Mouse (Mus musculus): Measurements from ENCODE around the gene Pax2.
"Not testable (repeated sequence)": the region's sequence is repeated elsewhere in the genome, so short reads cannot be mapped to it uniquely, and the experiment has no call there.

Gene Pax2

GRCm38 (mm10) chr19:44835042-44835930 lies 79.4 kb downstream of the Pax2 start:
- DNase-seq (ENCODE audit: low read depth, low spot score), result no peak

GRCm38 (mm10) chr19:44835931-44836861 lies 80.4 kb downstream of the Pax2 start:
- DNase-seq (ENCODE audit: low read depth, low spot score), result no peak

DNA sequence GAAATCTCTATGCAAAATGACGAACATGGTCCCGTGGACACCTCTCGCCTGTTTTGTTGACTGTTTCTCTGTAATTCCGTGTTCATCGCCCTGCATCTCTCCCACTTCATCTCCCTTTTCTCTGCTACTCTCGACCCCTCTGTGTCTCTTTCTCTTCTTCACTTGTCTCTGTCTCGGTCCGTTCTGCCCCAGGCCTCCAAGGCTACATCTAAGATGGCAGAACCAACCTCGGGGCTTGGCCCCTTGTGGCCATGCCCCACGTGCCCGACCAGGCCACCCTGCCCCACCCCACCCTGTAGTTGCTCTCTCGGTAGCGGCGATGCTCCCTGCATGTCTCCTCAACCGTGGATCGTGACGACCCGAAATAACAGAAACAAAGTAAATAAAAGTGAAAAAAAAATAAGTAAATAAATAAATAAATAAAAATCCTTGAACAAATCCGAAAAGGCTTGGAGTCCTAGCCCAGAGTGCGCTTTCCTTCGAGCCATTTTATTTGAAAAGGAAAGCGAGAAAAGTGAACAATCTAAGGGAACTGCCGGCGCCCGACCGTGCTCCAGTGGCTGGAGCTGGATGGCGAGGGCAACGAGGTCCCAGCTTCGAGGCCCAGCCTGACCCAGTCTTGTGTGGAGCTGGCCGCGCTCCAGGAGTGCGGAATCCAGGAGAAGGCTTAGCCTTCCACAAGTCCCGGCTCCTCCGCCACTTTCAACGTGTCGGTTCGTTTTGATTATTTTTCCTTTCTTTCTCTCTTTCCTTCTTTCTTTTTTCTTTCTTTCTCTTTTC lies 81.8 kb downstream of the Pax2 start:
- no peak for DNase-seq (ENCODE audit: low read depth, low spot score)

GRCm38 (mm10) chr19:44838321-44838720 lies 82.5 kb downstream of the Pax2 start:
- no peak for DNase-seq (ENCODE audit: low read depth, low spot score)

- DNase-seq (ENCODE audit: low read depth, low spot score), result not testable (repeated sequence)
These were observed 86.8 kb downstream of the Pax2 start for GRCm38 (mm10) chr19:44842661-44843060.

GRCm38 (mm10) chr19:44849465-44849864 lies 93.6 kb downstream of the Pax2 start:
- no peak for DNase-seq (ENCODE audit: low read depth, low spot score)

- no peak for DNase-seq (ENCODE audit: low read depth, low spot score)
These were observed 102.8 kb downstream of the Pax2 start for GRCm38 (mm10) chr19:44858671-44859070.

DNA sequence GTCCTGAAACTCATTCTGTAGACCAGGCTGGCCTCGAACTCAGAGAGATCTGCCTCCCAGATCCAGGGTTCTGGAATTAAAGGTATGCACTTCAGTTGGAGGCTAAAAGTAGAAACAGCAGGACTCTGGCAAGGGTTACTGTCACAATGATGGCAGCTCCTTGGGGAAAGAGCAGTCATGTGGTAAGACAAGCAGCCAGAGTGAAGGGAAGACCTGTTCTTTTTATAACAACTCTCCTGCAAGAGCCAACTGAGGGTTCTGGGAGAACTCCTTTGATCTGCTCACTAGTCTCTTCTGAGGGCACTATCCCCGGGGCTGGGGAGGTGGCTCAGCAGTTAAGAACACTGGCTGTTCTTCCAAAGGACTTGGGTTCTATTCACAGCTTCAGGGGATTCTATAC lies 112.9 kb downstream of the Pax2 start:
- DNase-seq (ENCODE audit: low read depth, low spot score), result no peak

DNA sequence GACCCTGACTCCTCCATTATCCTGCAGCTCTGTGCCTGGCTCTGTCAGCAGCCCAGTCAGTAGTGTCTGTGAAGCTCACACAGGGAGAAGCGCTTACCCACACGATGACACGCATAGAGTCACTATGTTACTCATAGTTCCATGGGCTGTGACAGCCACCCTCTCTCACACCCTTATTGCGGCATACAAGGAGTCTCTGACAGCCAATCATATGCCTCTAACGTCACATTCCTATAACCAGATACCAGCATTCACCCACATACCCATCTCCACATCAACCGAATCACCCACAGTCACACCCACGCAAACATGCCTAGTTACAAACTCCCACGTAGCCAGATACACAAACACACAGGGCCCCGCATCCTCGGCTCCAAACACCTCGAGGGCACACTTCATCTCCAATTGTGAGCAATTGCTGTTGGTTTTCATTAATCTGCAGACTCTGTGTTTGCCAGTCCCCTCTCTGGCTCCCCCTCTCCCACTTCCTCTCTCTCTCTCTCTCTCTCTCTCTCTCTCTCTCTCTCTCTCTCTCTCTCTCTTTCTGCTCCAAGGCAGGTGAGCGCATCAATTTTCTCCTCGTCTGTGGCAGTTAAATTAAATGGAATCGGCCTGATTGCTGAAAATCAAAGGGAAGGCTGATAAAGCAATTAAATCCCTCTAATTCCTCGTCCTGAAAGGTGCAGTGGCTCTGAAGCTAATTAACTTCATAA lies 118.5 kb downstream of the Pax2 start:
- DNase-seq (ENCODE audit: low read depth, low spot score), result no peak

- no peak for DNase-seq (ENCODE audit: low read depth, low spot score)
These were observed 119.1 kb downstream of the Pax2 start for GRCm38 (mm10) chr19:44874928-44875327.

GRCm38 (mm10) chr19:44875718-44876117 lies 119.9 kb downstream of the Pax2 start:
- no peak for DNase-seq (ENCODE audit: low read depth, low spot score)

GRCm38 (mm10) chr19:44876529-44876928 lies 120.7 kb downstream of the Pax2 start:
- no peak for DNase-seq (ENCODE audit: low read depth, low spot score)

- no peak for DNase-seq (ENCODE audit: low read depth, low spot score)
These were observed 126.7 kb downstream of the Pax2 start for GRCm38 (mm10) chr19:44882552-44883024.

GRCm38 (mm10) chr19:44884331-44884730 lies 128.5 kb downstream of the Pax2 start:
- DNase-seq (ENCODE audit: low read depth, low spot score), result no peak

GRCm38 (mm10) chr19:44886475-44886874 lies 130.6 kb downstream of the Pax2 start:
- no peak for DNase-seq (ENCODE audit: low read depth, low spot score)

All from CD4-positive helper T cell, adult 2 months (primary cell).